Comparison of ENCODE assay signal across 21 mouse cellular contexts in the genomic region with DNA sequence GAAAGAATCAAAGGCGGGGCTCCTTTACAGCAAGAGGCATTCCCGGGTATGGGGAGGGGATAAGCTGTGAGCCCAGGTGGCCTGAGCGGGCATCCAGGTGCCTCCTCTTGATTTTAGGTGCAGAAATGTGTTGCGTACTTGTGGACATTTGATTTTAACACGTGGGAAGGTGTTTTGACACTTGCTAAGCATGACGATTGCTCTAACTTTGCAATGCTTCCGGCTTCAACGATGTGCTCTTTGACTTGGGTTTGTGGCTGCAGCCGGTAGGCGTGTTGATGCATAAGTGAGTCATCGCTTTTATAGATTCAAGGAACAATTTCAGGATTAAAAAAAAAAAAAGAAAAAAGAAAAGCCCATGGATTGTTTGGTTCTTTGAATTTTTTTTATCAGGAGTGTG. TPM values are rescaled to one million over a fixed set of nuclear protein-coding genes. Genes with fewer than 3 reads are reported as not detected.
A peak's percentile ranks its signal among the peaks of the same experiment; 100 is the strongest.
DNase-seq lines count a peak whose midpoint lies in the region; ATAC-seq and TF ChIP-seq lines count a peak whose summit lies in the region.
"Had no signal": no experiment of that assay in that cellular context is flagged by ENCODE, and none has a peak within 500 bp of the region (broad histone marks: within the 10 kb centered on the region; RNA-seq: fewer than 3 reads in every experiment).

No protein-coding gene starts in this region.

- H3K9me3 ChIP-seq in hindbrain, embryonic 10.5 days, result no peaks in the 10 kb centered on the region
- H3K9me3 ChIP-seq: embryonic facial prominence, embryonic 12.5 days; embryonic facial prominence, embryonic 15.5 days; hindbrain, embryonic 13.5 days had no signal

- ATAC-seq in monocyte, adult 5-6 weeks (replicated peaks; ENCODE audit: insufficient number of reproducible peaks, low FRiP score, low TSS enrichment, poor library complexity, severe bottlenecking), result peak; percentile 84
- ATAC-seq: forebrain, embryonic 14.5 days; forebrain, postnatal 0 days; hindbrain, embryonic 16.5 days; Patski had no signal

- intact Hi-C loops in left cerebral cortex, postnatal 4 days (cut with DNase I), result no loop called here

- H3K36me3 ChIP-seq in C2C12 (ENCODE audit: control insufficient read depth, insufficient read depth), result no peaks in the 10 kb centered on the region
- no peaks in the 10 kb centered on the region for H3K36me3 ChIP-seq in hindbrain, embryonic 10.5 days
- H3K36me3 ChIP-seq: embryonic facial prominence, embryonic 12.5 days; embryonic facial prominence, embryonic 15.5 days; hindbrain, embryonic 13.5 days had no signal

- DNase-seq in right cerebral cortex, adult 18-20 months, result peak; percentile 16
- no peak for DNase-seq in right cerebral cortex, postnatal 14 days
- DNase-seq in NIH3T3 (ENCODE audit: low read depth), result peak; percentile 51
- no peak for DNase-seq in hindbrain, embryonic 10.5 days (ENCODE audit: low spot score)
- DNase-seq in left cerebral cortex, postnatal 4 days, result no peak
- DNase-seq in urinary bladder, adult 2 months (ENCODE audit: low spot score), result no peak
- DNase-seq: adrenal gland, postnatal 14 days; cerebellum, adult 18-20 months; cerebellum, adult 9-11 months; cerebellum, postnatal 25 days; forebrain, postnatal 0 days; gastrocnemius, postnatal 10 days; heart, adult 11 months had no signal

- no peak for TF ChIP-seq CTCF in C2C12 (IDR thresholded peaks at IDR 0.05; ENCODE audit: control insufficient read depth, insufficient read depth, insufficient read length)

- H3ac ChIP-seq in C2C12 (ENCODE audit: control insufficient read depth, insufficient read length, low read depth), result no peak overlapping the region

- H3K27ac ChIP-seq in hindbrain, embryonic 10.5 days, result no peak overlapping the region
- H3K27ac ChIP-seq: embryonic facial prominence, embryonic 12.5 days; embryonic facial prominence, embryonic 15.5 days; hindbrain, embryonic 13.5 days had no signal

- H3K27me3 ChIP-seq in C2C12 (ENCODE audit: control insufficient read depth, insufficient read depth, insufficient read length), result no peaks in the 10 kb centered on the region
- no peaks in the 10 kb centered on the region for H3K27me3 ChIP-seq in hindbrain, embryonic 10.5 days (ENCODE audit: insufficient read depth, poor library complexity, severe bottlenecking)
- H3K27me3 ChIP-seq: embryonic facial prominence, embryonic 12.5 days; embryonic facial prominence, embryonic 15.5 days; hindbrain, embryonic 13.5 days; Patski had no signal

- no peaks in the 10 kb centered on the region for H3K4me1 ChIP-seq in hindbrain, embryonic 10.5 days (replicated peaks)
- H3K4me1 ChIP-seq: embryonic facial prominence, embryonic 12.5 days; embryonic facial prominence, embryonic 15.5 days; hindbrain, embryonic 13.5 days had no signal

- H3K4me3 ChIP-seq in C2C12 (ENCODE audit: insufficient read depth, poor library complexity, severe bottlenecking), result no peak overlapping the region
- no peak overlapping the region for H3K4me3 ChIP-seq in hindbrain, embryonic 10.5 days
- H3K4me3 ChIP-seq: embryonic facial prominence, embryonic 12.5 days; embryonic facial prominence, embryonic 15.5 days; hindbrain, embryonic 13.5 days had no signal

- WGBS in hindbrain, embryonic 10.5 days, result 91% methylated on average over 11 of the region's 11 CpGs

- no peaks in the 10 kb centered on the region for H3K79me2 ChIP-seq in C2C12 (ENCODE audit: control insufficient read depth, insufficient read depth)

- no peaks in the 10 kb centered on the region for H3K79me3 ChIP-seq in C2C12 (ENCODE audit: low read depth)

TF ChIP-seq in C2C12, 6 proteins besides CTCF, POLR2A, EP300 and RAD21:
- TF ChIP-seq MYOD1 (IDR thresholded peaks at IDR 0.05; ENCODE audit: control insufficient read depth, insufficient read length, low read depth) (no peak), FOSL1 (IDR thresholded peaks at IDR 0.05; ENCODE audit: insufficient read depth, low read length, poor library complexity, severe bottlenecking) (peak; percentile 29), MAX (IDR thresholded peaks at IDR 0.05) (peak; percentile 80), MYOG (IDR thresholded peaks at IDR 0.05; ENCODE audit: control insufficient read depth, extremely low read depth, insufficient read length) (no peak), USF1 (IDR thresholded peaks at IDR 0.05; ENCODE audit: low read depth) (no peak), CEBPB (IDR thresholded peaks at IDR 0.05; ENCODE audit: low read depth) (no peak)

RNA-seq across cellular contexts. Expression of a gene that starts 58.5 kb away (rescaled TPM):
- 51.8 TPM for polyA plus RNA-seq in C2C12 (2012; fragmentation: generic; extraction: Trizol)
- total RNA-seq in monocyte, adult 5-6 weeks (2017), result 81.2 to 123 TPM (median 94.5 TPM) in 3 replicates
- polyA plus RNA-seq in hindbrain, embryonic 10.5 days (2016; fragmentation: Nextera tagmentation; extraction: Ambion mirVana), result 30.1 and 31.7 TPM in 2 replicates
- 10 to 100 TPM; 50.9 to 51.9 TPM for total RNA-seq in left cerebral cortex, postnatal 4 days (2021)
- 9.2 and 13.9 TPM in 2 replicates for polyA plus RNA-seq in urinary bladder, adult 2 months (2012; rRNA removed)

Comparison
In these comparisons a context has a peak if more than half of its experiments do, and no peak if none do; other contexts are left out.
1. DNase-seq: peak in right cerebral cortex, adult 18-20 months (single experiment) and NIH3T3 (single experiment); none in right cerebral cortex, postnatal 14 days (single experiment), hindbrain, embryonic 10.5 days (single experiment), left cerebral cortex, postnatal 4 days (single experiment) and urinary bladder, adult 2 months (single experiment).